Mouse (Mus musculus): ENCODE data around the gene Abcd1. TPM values are rescaled to one million over a fixed set of nuclear protein-coding genes. Genes with fewer than 3 reads are reported as not detected.
A peak's percentile ranks its signal among the peaks of the same experiment; 100 is the strongest.

The Abcd1 gene
- polyA plus RNA-seq (2016; fragmentation: Nextera tagmentation; extraction: Ambion mirVana), result 10.9 and 11.5 TPM in 2 replicates

DNA sequence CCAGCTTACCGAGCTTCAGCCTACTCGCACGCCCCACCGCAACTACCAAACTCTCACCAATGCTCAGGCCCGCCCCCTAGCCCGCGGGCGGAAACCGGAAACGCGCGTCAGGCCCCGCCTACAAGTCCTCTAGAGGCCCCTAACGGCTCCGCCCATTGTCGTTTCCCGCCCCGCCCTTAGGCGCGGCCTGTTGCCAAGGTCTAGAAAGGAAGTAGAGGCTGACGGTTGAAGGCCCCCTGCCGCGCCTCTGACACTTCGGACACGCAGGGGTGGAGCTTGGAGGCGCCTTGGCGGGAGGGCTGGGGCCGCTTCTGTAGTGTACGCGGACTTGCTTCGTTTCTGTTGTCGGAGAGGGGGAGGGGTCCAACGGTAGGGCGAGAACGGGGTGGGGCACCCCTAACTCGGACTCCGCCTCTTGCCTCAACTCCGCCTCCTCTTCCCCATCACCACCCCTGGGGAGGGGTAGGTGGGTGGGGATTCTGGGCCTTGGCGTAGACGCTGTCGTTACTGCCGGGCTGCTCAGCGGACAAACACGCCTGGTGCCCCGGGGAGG lies at the start of gene Abcd1, which contains the start of gene Bcap31:
Gene Abcd1, plus strand, starts transcription at position 489 of the 553 bp plus-strand sequence.
Gene Bcap31, minus strand, starts transcription at position 67 of the 553 bp plus-strand sequence.
- peak within 1 kb of the TSS; percentile 62 for H3K4me3 ChIP-seq
- 0 out of 2 replicates have a peak, but pooled peaks cover 3% of the 10 kb centered on the region for H3K9me3 ChIP-seq (replicated peaks)
- peaks cover 37% of the 10 kb centered on the region for H3K4me1 ChIP-seq
- H3K36me3 ChIP-seq, result peaks cover 28% of the 10 kb centered on the region
- H3K27me3 ChIP-seq (ENCODE audit: low read depth, poor library complexity, severe bottlenecking), result peaks cover 11% of the 10 kb centered on the region
- H3K27ac ChIP-seq (replicated peaks), result peak within 1 kb of the TSS; percentile 86
- peak; percentile 94 for DNase-seq (ENCODE audit: low spot score)
- WGBS, result 22% methylated on average over 45 of the region's 45 CpGs

DNA sequence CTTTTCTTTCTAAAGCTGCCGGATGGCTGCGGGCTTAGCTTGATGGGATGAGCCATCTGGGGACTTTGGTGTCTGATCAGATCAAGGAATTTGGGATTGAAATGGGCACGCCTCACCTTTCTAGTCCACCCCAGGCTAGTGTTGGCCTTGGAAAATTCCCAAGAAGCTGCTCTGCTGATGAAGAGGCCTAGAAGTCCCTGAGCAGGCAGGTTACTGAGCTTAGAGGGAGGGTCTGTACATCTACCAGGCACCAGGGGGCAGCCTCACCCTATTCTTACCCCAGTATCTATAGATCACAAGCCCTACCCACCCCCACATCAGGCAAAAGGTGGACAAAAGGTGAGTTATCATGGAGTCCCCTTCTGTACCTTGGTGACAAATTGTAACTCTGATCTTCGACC lies 44.4 kb upstream of the Abcd1 start:
- peak; percentile 48 for DNase-seq (ENCODE audit: low spot score)
- H3K4me1 ChIP-seq, result peaks cover 26% of the 10 kb centered on the region
- no peak overlapping the region for H3K27ac ChIP-seq (replicated peaks)
- 0 out of 2 replicates have a peak, but pooled peaks cover 6% of the 10 kb centered on the region for H3K9me3 ChIP-seq (replicated peaks)
- WGBS, result 56% methylated on average over 4 of the region's 4 CpGs
- H3K4me3 ChIP-seq, result no peak overlapping the region
- H3K27me3 ChIP-seq (ENCODE audit: low read depth, poor library complexity, severe bottlenecking), result peaks cover 31% of the 10 kb centered on the region; the same call in 1 of the 2 replicates
- peaks cover 13% of the 10 kb centered on the region for H3K36me3 ChIP-seq

- H3K36me3 ChIP-seq, result peaks cover 21% of the 10 kb centered on the region
- H3K9me3 ChIP-seq (replicated peaks), result 0 out of 2 replicates have a peak, but pooled peaks cover 6% of the 10 kb centered on the region
- H3K27ac ChIP-seq (replicated peaks), result peak within 1 kb of the TSS; percentile 87
- peak within 1 kb of the TSS; percentile 68 for H3K4me3 ChIP-seq
- H3K27me3 ChIP-seq (ENCODE audit: low read depth, poor library complexity, severe bottlenecking), result peaks cover 31% of the 10 kb centered on the region; the same call in 1 of the 2 replicates
- peak; percentile 72 for DNase-seq (ENCODE audit: low spot score)
- H3K4me1 ChIP-seq, result peaks cover 26% of the 10 kb centered on the region
- 13% methylated on average over 58 of the region's 72 CpGs for WGBS
Measured at GRCm38 (mm10) chrX:73672879-73673618, 43.3 kb upstream of the Abcd1 start, which contains the start of gene Slc6a8. TSS of gene Slc6a8 (plus strand) at chrX:73673150.

DNA sequence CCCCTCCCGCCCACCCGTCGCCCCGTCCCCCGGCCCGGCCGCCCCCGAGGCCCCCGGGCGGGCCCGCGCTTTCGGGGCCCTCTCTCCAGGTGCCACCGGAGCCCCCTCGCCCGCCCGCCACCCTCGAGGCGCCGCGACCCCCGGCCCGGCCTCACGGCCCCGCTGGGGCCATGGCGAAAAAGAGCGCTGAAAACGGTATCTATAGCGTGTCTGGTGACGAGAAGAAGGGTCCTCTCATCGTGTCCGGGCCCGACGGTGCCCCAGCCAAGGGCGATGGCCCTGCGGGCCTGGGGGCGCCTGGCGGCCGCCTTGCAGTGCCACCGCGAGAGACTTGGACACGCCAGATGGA lies 42.8 kb upstream of the Abcd1 start:
- peak overlapping the region; percentile 87 for H3K27ac ChIP-seq (replicated peaks)
- H3K4me1 ChIP-seq, result peaks cover 26% of the 10 kb centered on the region
- peak; percentile 26 for DNase-seq (ENCODE audit: low spot score)
- 0 out of 2 replicates have a peak, but pooled peaks cover 6% of the 10 kb centered on the region for H3K9me3 ChIP-seq (replicated peaks)
- peaks cover 26% of the 10 kb centered on the region for H3K36me3 ChIP-seq
- 26% methylated on average over 37 of the region's 42 CpGs for WGBS
- peak overlapping the region; percentile 68 for H3K4me3 ChIP-seq
- peaks cover 31% of the 10 kb centered on the region; the same call in 1 of the 2 replicates for H3K27me3 ChIP-seq (ENCODE audit: low read depth, poor library complexity, severe bottlenecking)

DNA sequence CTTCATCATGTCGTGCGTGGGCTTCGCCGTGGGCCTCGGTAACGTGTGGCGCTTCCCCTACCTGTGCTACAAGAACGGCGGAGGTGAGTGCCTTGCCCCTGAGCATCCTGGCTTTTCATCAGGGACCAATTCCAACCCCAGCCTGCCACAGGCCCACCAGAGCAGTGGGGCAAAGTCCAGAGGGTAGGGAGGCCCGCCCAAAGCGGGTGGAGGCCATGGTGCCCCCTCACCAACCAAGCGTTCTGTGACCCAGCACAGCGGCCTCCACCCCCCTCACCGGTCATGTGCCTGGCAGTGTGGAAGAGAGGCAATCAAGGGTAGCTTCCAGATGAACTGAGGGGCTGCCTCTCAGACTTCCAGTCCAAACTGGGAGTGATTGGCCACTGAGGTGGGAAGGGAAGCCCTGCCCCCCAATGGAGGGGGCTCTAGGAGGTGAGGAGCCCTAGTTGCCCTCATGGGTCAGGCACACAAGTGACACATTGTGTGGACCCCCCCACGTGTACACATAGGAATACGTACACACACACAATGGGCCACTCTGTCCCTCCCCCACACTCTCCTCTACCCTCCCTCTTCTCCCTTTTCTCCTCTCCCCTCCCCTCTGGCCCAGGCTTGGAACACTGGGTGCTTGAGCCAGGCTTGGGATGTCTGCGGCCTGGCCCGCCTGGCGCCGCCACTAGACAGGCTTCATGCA lies 42.3 kb upstream of the Abcd1 start:
- 0 out of 2 replicates have a peak, but pooled peaks cover 6% of the 10 kb centered on the region for H3K9me3 ChIP-seq (replicated peaks)
- H3K4me3 ChIP-seq, result peak overlapping the region; percentile 68
- 26% methylated on average over 20 of the region's 20 CpGs for WGBS
- peak; percentile 26 for DNase-seq (ENCODE audit: low spot score)
- peaks cover 26% of the 10 kb centered on the region for H3K4me1 ChIP-seq
- peak overlapping the region; percentile 87 for H3K27ac ChIP-seq (replicated peaks)
- peaks cover 31% of the 10 kb centered on the region; the same call in 1 of the 2 replicates for H3K27me3 ChIP-seq (ENCODE audit: low read depth, poor library complexity, severe bottlenecking)
- peaks cover 31% of the 10 kb centered on the region for H3K36me3 ChIP-seq

GRCm38 (mm10) chrX:73675231-73675630 lies 41.2 kb upstream of the Abcd1 start:
- WGBS, result 85% methylated on average over 2 of the region's 2 CpGs
- no peak overlapping the region for H3K27ac ChIP-seq (replicated peaks)
- H3K9me3 ChIP-seq (replicated peaks), result 0 out of 2 replicates have a peak, but pooled peaks cover 6% of the 10 kb centered on the region
- 0 out of 2 replicates have a peak overlapping the region, but pooled peaks have one; percentile 68 for H3K4me3 ChIP-seq
- peaks cover 42% of the 10 kb centered on the region for H3K36me3 ChIP-seq
- peaks cover 31% of the 10 kb centered on the region; the same call in 1 of the 2 replicates for H3K27me3 ChIP-seq (ENCODE audit: low read depth, poor library complexity, severe bottlenecking)
- no peak for DNase-seq (ENCODE audit: low spot score)
- peaks cover 26% of the 10 kb centered on the region for H3K4me1 ChIP-seq

DNA sequence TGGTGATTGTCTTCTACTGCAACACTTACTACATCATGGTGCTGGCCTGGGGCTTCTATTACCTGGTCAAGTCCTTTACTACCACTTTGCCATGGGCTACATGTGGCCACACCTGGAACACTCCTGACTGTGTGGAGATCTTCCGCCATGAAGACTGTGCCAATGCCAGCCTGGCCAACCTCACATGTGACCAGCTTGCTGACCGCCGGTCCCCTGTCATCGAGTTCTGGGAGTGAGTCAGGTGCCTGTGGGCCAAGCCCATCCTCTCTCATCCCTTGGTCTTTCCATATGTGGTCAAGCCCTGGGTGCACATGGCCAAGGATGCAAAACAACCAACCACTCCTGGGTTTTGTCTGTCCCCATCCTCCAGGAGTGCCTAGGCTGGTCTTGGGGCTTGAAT lies 39.7 kb upstream of the Abcd1 start:
- Histone ChIP-seq H3K4me3 (no peak overlapping the region), H3K27ac (replicated peaks) (no peak overlapping the region), H3K27me3 (ENCODE audit: low read depth, poor library complexity, severe bottlenecking) (peaks cover 31% of the 10 kb centered on the region; the same call in 1 of the 2 replicates), H3K4me1 (peaks cover 26% of the 10 kb centered on the region), H3K9me3 (replicated peaks) (0 out of 2 replicates have a peak, but pooled peaks cover 6% of the 10 kb centered on the region), H3K36me3 (peaks cover 56% of the 10 kb centered on the region)
- DNase-seq (ENCODE audit: low spot score), result no peak
- 96% methylated on average over 4 of the region's 4 CpGs for WGBS

DNA sequence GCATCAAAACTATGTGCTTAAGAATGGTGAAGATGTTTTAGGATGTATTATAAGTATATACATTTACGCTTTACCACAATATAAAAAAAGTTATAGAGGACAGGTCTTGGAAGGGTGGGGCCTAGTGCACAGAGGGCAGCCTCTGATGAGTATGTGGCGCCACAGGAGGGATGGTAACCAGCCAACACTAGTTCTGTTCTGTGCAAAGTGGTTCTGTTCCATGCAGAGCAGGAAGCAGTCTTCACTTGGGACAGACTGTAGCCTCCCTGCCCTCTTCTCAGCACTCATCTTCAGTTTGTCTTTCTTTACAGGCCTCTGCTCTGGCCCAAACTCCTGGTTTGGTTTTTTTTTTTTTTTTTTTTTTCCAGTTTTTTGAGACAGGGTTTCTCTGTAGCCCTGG lies 32.2 kb upstream of the Abcd1 start:
- Histone ChIP-seq H3K4me1 (no peaks in the 10 kb centered on the region), H3K9me3 (replicated peaks) (no peaks in the 10 kb centered on the region), H3K36me3 (peaks cover 93% of the 10 kb centered on the region), H3K27ac (replicated peaks) (no peak overlapping the region), H3K4me3 (no peak overlapping the region), H3K27me3 (ENCODE audit: low read depth, poor library complexity, severe bottlenecking) (no peaks in the 10 kb centered on the region)
- DNase-seq (ENCODE audit: low spot score), result no peak
- 88% methylated on average over 2 of the region's 2 CpGs for WGBS

GRCm38 (mm10) chrX:73684978-73685377 lies 31.4 kb upstream of the Abcd1 start:
- H3K4me1 ChIP-seq, result no peaks in the 10 kb centered on the region
- H3K4me3 ChIP-seq, result no peak overlapping the region
- no peaks in the 10 kb centered on the region; the same call in 1 of the 2 replicates for H3K27me3 ChIP-seq (ENCODE audit: low read depth, poor library complexity, severe bottlenecking)
- H3K9me3 ChIP-seq (replicated peaks), result no peaks in the 10 kb centered on the region
- no peak overlapping the region for H3K27ac ChIP-seq (replicated peaks)
- peaks cover 92% of the 10 kb centered on the region for H3K36me3 ChIP-seq
- no peak for DNase-seq (ENCODE audit: low spot score)

- peaks cover 88% of the 10 kb centered on the region for H3K36me3 ChIP-seq
- no peak for DNase-seq (ENCODE audit: low spot score)
Measured at GRCm38 (mm10) chrX:73685629-73686028, 30.8 kb upstream of the Abcd1 start.

DNA sequence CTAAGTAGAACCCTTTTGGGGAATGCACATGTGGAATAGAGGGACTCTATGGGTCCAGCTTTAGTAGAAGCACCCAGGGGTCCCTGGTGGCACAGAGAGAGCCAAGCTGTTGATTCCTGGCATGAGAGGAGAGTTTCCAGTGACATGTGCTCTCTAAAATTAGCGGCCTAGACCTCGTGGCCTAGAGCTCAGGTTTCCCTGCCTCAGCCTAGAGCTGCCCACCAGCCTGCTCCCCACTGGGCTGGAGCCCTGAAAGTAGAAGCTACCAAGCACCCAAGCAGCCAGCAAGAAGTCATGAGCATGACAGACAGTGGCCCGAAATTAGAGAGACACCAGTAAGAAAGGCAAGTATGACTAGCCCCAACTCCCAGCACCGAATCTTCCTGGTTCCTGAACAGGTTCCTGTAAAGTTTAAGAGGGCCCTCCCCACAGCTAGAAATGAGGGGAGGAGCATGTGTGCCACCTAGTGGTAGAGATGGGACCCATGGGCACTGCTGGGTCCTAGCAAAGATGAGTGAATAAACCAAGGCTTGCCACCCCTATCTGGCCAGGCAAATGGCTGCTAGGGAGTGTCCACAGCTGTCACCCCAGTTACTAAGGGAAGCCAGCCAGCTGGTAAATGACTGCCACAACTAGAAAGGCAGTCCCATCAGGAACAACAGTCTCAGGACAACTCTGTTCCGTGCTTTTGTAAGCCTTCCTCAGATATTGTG lies 25.3 kb upstream of the Abcd1 start:
- Histone ChIP-seq H3K4me1 (no peaks in the 10 kb centered on the region), H3K36me3 (peaks cover 57% of the 10 kb centered on the region), H3K27ac (replicated peaks) (no peak overlapping the region), H3K27me3 (ENCODE audit: low read depth, poor library complexity, severe bottlenecking) (no peaks in the 10 kb centered on the region; the same call in 1 of the 2 replicates), H3K4me3 (no peak overlapping the region), H3K9me3 (replicated peaks) (no peaks in the 10 kb centered on the region)
- peak; percentile 21 for DNase-seq (ENCODE audit: low spot score)
- 77% methylated on average over 5 of the region's 5 CpGs for WGBS

More at GRCm38 (mm10) chrX:73685629-73686028, 30.8 kb upstream of the Abcd1 start:
- H3K9me3 ChIP-seq (replicated peaks), result no peaks in the 10 kb centered on the region
- 91% methylated on average over 3 of the region's 3 CpGs for WGBS
- H3K4me1 ChIP-seq, result no peaks in the 10 kb centered on the region
- H3K27me3 ChIP-seq (ENCODE audit: low read depth, poor library complexity, severe bottlenecking), result no peaks in the 10 kb centered on the region; the same call in 1 of the 2 replicates
- H3K27ac ChIP-seq (replicated peaks), result no peak overlapping the region
- H3K4me3 ChIP-seq, result no peak overlapping the region

DNA sequence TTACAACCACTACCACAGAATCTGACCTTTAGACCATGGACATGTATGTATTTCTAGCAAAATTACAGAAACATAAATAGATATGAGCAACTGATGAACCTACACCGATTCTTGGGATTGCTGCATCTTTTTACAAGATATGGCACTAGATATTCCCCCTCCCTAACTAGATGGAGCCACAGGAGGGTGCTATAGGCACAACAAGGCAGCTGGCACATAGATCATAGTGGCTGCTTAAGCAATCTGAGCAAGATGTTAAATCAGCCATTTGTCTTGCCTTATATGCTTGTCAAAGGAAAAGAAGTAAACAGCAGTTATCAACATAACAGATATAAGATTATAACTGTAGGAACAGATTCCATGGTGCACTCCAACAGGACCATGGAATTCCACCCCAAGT lies 15.9 kb upstream of the Abcd1 start:
- H3K4me3 ChIP-seq, result no peak overlapping the region
- DNase-seq (ENCODE audit: low spot score), result no peak
- 90% methylated on average over 1 of the region's 1 CpGs for WGBS
- no peaks in the 10 kb centered on the region for H3K27me3 ChIP-seq (ENCODE audit: low read depth, poor library complexity, severe bottlenecking)
- no peaks in the 10 kb centered on the region for H3K4me1 ChIP-seq
- no peak overlapping the region for H3K27ac ChIP-seq (replicated peaks)
- H3K9me3 ChIP-seq (replicated peaks), result no peaks in the 10 kb centered on the region
- H3K36me3 ChIP-seq, result peaks cover 65% of the 10 kb centered on the region

Data from midbrain, embryonic 10.5 days (tissue).